Mouse (Mus musculus) ES-Bruce4 (cell line): Measurements from ENCODE around the gene Cib4.

Experiments used
- CTCF ChIP-seq: IDR thresholded peaks from one replicate; pipeline ENCODE4 v1.8.1; 2011; ENCODE audit warnings: low read depth, low read length
- EP300 ChIP-seq: IDR thresholded peaks from 2 replicates; pipeline ENCODE4 v1.6.1; 2011; ENCODE audit warnings: low read depth, low read length; ENCODE audit not compliant: insufficient read depth
- POLR2A ChIP-seq: IDR thresholded peaks from one replicate; pipeline ENCODE4 v1.8.1; 2011; ENCODE audit warnings: low read length; ENCODE audit not compliant: insufficient read depth

DNA sequence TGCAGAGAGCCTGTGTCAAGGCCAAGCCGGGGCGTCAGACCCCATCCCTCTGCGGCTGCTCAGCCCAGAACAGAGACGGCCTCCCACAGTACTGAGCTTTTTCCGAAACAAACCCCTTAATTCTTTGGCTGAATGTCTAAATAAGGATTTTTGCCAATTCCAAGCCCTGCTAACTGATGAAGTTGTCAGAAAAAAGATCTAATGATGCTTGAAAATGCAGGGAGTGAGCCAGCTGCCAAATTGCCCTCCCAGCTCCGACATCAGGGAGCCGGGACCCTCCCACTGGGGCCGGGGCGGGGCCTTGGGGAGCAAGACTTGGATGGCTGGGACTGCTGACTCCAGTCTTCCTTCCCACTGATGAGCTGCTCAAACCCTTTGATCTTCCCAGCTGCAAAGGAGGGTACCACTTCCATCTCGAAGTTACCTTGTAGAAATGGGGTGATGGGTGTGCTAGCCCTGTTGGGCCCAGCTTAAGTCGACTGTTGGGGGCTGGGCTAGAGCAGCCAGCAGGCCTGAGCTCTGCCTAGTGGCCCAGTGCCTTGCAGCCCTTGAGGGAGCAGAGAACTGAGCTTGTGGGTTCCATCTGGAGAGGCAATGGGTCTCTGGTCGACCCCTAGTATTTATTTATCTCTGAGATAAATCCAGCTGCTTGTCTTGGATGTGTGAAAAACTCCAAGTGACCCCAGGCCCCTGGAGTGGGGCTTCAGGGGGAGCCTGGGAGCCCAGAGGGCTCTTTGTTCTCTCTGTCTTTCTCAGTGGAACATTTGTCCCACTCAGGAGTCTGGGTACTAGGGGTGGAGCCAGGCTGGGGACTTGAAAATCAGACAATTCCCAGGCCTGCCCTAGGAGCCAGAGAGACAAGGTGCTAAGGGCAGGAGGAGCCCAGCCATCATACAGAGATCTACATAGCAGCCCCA lies 19.5 kb downstream of the Cib4 start:
- TF ChIP-seq CTCF (no peak), POLR2A (no peak), EP300 (no peak)
